Mouse (Mus musculus) Patski (cell line): ENCODE data around the gene Gm11437. TPM values are rescaled to one million over a fixed set of nuclear protein-coding genes. Genes with fewer than 3 reads are reported as not detected.

Experiments used
- ATAC-seq: fragments of 100-300 bp; one replicate; pipeline ENCODE4 v1.8.0; 2021
- CTCF ChIA-PET: fragments of 350-600 bp; sonication (Branson Sonifier 250); formaldehyde crosslinking; loops from one replicate; lab custom pipeline; 2022; ENCODE audit warnings: inconsistent platforms; lab: Charles Lee
- POLR2A ChIA-PET: fragments of 350-600 bp; sonication (Branson Sonifier 250); formaldehyde crosslinking; loops from one replicate; lab custom pipeline; 2022; ENCODE audit warnings: antibody characterized with exemption, inconsistent platforms; lab: Charles Lee
- DNase-seq: peaks from one replicate; pipeline ENCODE4 v3.0.0-alpha.2; 2011; ENCODE audit warnings: low read depth, low spot score
- H3K27me3 ChIP-seq: fragments of 371-371 bp; one replicate; pipeline ENCODE4 v1.5.1; 2021
- CTCF ChIP-seq: fragments of 100-300 bp; IDR thresholded peaks from one replicate; pipeline ENCODE4 v1.5.1; 2021
- in situ Hi-C: fragments of 300-500 bp; cut with MboI; formaldehyde crosslinking; loops from 3 replicates; pipeline ENCODE4 v1.11.1; 2018; ENCODE audit warnings: low pct_unique_long_range_greater_than_20kb, mixed read lengths
- polyA plus RNA-seq: library from polyadenylated mRNA; unstranded; gene quantifications from one replicate; pipeline ENCODE4 v1.2.3, GENCODE M21; 2021

Gene Gm11437
- polyA plus RNA-seq, 1 experiment from 2014 or later: not detected

DNA sequence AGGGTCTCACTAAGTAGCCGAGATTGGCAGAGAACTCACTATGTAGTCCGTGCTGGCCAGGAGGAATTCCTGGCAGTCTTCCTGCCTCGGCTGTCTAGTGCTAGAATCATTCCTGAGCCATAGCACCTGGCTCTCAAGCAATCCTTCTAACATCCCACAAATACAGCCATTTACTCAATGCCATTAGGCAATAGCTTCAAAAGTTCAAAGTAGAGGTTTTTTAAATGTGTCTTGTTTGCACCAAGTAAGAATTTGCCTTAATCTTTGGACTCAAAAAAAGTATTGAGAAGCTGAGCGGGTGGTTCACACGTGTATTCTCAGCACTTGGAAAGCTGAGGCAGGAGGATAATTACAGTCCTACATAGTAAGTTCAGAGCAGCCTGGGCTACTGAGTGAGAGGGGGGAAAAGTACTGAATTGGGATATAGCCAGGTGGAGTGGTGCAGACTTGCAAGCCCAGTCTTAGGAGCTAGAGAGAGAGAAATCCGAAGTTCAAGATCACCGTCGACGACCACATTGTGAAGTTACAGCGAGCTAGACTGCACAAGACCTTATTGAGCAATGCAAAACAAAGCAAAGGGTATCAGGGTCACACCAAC, 22.0 kb downstream of the Gm11437 start:
- ATAC-seq (no peak), DNase-seq (no peak)
- ChIA-PET CTCF (interaction anchor here (1.2 kb wide), 1 partner anchor 23 kb away, joined by 4 read pairs; no protein-coding TSS in a partner anchor), POLR2A (no interaction called here)
- in situ Hi-C loops: loop anchor here (10.0 kb wide), 1 partner anchor 670 kb away; the partner anchor contains the start of gene Mrm1
- no peak for TF ChIP-seq CTCF
- H3K27me3 ChIP-seq: no peaks in the 10 kb centered on the region

GRCm38 (mm10) chr11:84141752-84142151, 25.5 kb downstream of the Gm11437 start:
- ATAC-seq (no peak), DNase-seq (no peak)
- POLR2A ChIA-PET: no interaction called here
- in situ Hi-C loops: loop anchor here (10.0 kb wide), 1 partner anchor 673 kb away; the partner anchor contains the start of gene Mrm1
- TF ChIP-seq CTCF: peak; percentile 69
- no peaks in the 10 kb centered on the region for H3K27me3 ChIP-seq
- CTCF ChIA-PET: interaction anchor here (0.7 to 1.5 kb wide), 3 partner anchors 23 to 27 kb away, joined by 3 to 8 read pairs (median 5); partner anchors contain the start of gene Gm11437

DNA sequence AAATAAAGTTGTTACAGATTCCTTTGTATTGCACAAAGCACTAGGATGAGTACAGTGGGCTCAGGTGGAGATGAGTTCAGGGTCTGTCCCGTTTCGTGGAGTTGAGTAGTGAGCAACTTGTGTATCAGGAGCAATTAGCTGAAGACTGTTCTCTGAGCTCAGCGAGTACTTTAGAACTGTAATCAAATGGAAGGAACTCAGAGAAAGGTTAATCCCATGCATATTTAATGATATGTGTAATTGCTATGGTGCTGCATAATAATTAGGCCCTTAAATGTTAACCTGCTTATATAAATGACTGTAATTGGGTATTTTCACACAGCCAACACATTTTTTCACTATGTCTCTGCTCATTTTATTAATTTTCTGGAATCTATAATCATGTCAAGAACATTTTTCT, 30.8 kb downstream of the Gm11437 start:
- H3K27me3 ChIP-seq: no peaks in the 10 kb centered on the region
- in situ Hi-C loops: loop anchor here (10.0 kb wide), 1 partner anchor 352 kb away; no protein-coding TSS in a partner anchor
- ChIA-PET POLR2A (interaction anchor here (0.6 kb wide), 1 partner anchor 18 kb away, joined by 10 read pairs; no protein-coding TSS in a partner anchor), CTCF (interaction anchor here (1.2 kb wide), 1 partner anchor 173 kb away, joined by 3 read pairs; no protein-coding TSS in a partner anchor)
- ATAC-seq: no peak
- TF ChIP-seq CTCF: no peak
- no peak for DNase-seq

GRCm38 (mm10) chr11:84134331-84134860, 32.9 kb downstream of the Gm11437 start:
- CTCF ChIA-PET: interaction anchor here (1.5 to 1.6 kb wide), 2 partner anchors 13 to 14 kb away, joined by 5 to 6 read pairs; no protein-coding TSS in a partner anchor
- in situ Hi-C loops: loop anchor here (10.0 kb wide), 1 partner anchor 350 kb away; no protein-coding TSS in a partner anchor
- DNase-seq: no peak

DNA sequence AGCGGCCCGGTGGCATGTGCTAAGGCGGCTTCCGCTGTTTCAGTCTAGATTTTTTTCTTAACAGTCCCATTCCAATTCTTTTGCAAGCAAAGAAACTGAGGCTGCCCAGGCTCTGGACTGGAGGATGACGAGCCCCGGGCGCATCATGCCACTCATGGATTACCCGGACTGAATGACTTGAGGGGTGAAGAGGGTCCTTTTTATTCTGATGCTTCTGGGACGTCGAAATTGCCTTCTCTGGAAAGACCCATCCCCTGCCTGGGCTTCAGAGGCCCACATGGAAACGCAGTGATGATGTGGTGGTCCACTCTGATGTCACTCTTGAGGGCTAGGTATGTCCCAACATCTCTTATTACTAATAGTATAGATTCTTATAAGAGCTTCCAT, 37.5 kb downstream of the Gm11437 start:
- POLR2A ChIA-PET: no interaction called here
- no peak for TF ChIP-seq CTCF
- DNase-seq (no peak), ATAC-seq (no peak)
- in situ Hi-C loops: loop anchor here (10.0 kb wide), 1 partner anchor 345 kb away; no protein-coding TSS in a partner anchor
- H3K27me3 ChIP-seq: no peaks in the 10 kb centered on the region
- CTCF ChIA-PET: no interaction called here

More at GRCm38 (mm10) chr11:84134331-84134860, 32.9 kb downstream of the Gm11437 start:
- POLR2A ChIA-PET: no interaction called here
- ATAC-seq: no peak
- no peaks in the 10 kb centered on the region for H3K27me3 ChIP-seq
- TF ChIP-seq CTCF: peak; percentile 45

DNA sequence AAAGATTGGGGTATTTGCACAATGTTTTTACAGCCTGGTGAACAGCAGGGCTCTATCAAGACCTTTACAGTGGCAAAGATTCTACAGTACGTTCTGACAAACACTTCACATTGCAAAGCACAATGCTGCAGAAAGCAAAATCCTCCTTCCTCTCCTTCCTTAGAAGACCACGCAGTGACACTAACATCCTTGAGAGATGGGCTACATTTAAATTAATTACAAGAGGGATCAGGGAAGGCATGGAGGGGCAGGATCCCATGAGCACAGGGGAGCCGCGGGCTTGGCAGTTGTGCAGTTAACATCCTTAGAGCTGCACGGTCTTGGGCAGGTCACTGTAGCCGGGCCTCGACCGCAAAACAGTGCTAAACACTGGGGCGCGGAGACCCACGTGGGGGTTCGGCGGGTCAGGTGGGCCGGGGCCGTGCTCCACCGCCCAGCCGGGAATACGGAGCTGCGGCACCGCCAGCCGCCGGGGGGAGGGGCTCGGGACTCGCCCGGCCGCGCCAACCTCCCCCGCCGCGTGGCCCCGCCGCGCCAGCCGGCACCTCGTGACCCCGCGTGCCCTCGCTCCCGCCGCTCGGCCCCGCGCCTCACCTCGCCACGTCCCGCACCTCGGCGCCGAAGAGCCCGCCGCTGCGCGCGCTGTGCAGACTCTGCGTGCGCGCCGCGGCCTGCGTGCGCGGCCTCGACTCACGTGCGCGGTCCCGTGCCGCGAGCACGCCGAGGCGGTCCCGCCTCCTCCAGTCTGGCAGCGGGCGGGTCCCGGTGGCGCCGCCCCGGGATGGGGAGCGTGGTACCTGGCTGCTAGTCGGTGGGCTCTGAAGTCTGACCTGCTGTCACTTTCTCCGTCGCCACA, 38.1 kb downstream of the Gm11437 start, which contains the start of the genes Tada2a and Acaca:
Gene Tada2a, minus strand, starts transcription at position 658 of the 856 bp plus-strand sequence.
Gene Acaca, plus strand, starts transcription at position 730 of the 856 bp plus-strand sequence.
- in situ Hi-C loops: no loop called here
- ChIA-PET CTCF (interaction anchor here (1.4 kb wide), 1 partner anchor 14 kb away, joined by 4 read pairs; no protein-coding TSS in a partner anchor), POLR2A (no interaction called here)
- H3K27me3 ChIP-seq: no peaks in the 10 kb centered on the region
- ATAC-seq: peak; percentile 83
- no peak for TF ChIP-seq CTCF
- no peak for DNase-seq

GRCm38 (mm10) chr11:84127977-84128376, 39.3 kb downstream of the Gm11437 start:
- no peak for TF ChIP-seq CTCF
- H3K27me3 ChIP-seq: no peaks in the 10 kb centered on the region
- in situ Hi-C loops: no loop called here
- CTCF ChIA-PET: interaction anchor here (1.2 to 1.4 kb wide), 2 partner anchors 13 to 78 kb away, joined by 3 to 4 read pairs; no protein-coding TSS in a partner anchor
- ATAC-seq (no peak), DNase-seq (no peak)
- POLR2A ChIA-PET: interaction anchor here (0.7 kb wide), 1 partner anchor 70 kb away, joined by 3 read pairs; no protein-coding TSS in a partner anchor

GRCm38 (mm10) chr11:84121051-84121956, 46.0 kb downstream of the Gm11437 start:
- ChIA-PET CTCF (interaction anchor here (0.8 kb wide), 1 partner anchor 10 kb away, joined by 3 read pairs; no protein-coding TSS in a partner anchor), POLR2A (no interaction called here)
- TF ChIP-seq CTCF: no peak
- DNase-seq (no peak), ATAC-seq (no peak)
- no peaks in the 10 kb centered on the region for H3K27me3 ChIP-seq
- in situ Hi-C loops: no loop called here

DNA sequence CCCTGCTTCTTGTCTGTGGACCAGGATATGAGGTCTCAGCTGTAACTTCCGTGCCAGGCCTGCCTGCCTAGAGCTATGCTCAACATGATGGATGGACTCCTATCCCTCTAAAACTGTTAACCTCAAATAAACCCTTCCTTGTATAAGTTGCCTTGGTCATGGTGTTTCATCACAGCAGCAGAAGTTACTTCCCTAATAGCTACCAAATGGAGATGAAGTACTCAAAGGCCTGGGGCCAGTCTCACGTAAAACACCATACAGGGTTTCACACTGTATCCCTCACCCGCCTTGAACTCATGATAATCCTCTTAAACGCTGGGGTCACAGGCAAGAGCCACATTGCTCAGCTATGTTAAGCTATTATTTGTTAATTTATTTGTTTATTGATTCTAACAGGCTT, 49.8 kb downstream of the Gm11437 start:
- in situ Hi-C loops: no loop called here
- TF ChIP-seq CTCF: no peak
- ATAC-seq: no peak
- no peaks in the 10 kb centered on the region for H3K27me3 ChIP-seq
- DNase-seq: no peak
- ChIA-PET POLR2A (interaction anchor here (1.3 kb wide), 1 partner anchor 15 kb away, joined by 5 read pairs; no protein-coding TSS in a partner anchor), CTCF (interaction anchor here (1.2 to 1.4 kb wide), 2 partner anchors 9 to 10 kb away, joined by 3 read pairs; no protein-coding TSS in a partner anchor)
